Mouse (Mus musculus): Measurements from ENCODE around the gene Ifit3.

Ifit3 gene

GRCm38 (mm10) chr19:34583126-34583766 is at the start of gene Ifit3:
Gene Ifit3, plus strand, starts transcription at chr19:34583531.
- peak; percentile 77 for ATAC-seq (ENCODE audit: low TSS enrichment)

GRCm38 (mm10) chr19:34539422-34539821 is 43.9 kb upstream of the Ifit3 start:
- ATAC-seq (ENCODE audit: low TSS enrichment): no peak

- ATAC-seq (ENCODE audit: low TSS enrichment): no peak
Measured at GRCm38 (mm10) chr19:34546211-34546610, 37.1 kb upstream of the Ifit3 start.

GRCm38 (mm10) chr19:34547976-34548375 is 35.4 kb upstream of the Ifit3 start:
- peak; percentile 51; the same call in 1 of the 2 replicates for ATAC-seq (ENCODE audit: low TSS enrichment)

- no peak for ATAC-seq (ENCODE audit: low TSS enrichment)
Measured at GRCm38 (mm10) chr19:34550205-34550533, 33.2 kb upstream of the Ifit3 start.

- peak; percentile 98 for ATAC-seq (ENCODE audit: low TSS enrichment)
Measured at GRCm38 (mm10) chr19:34550534-34551223, 32.7 kb upstream of the Ifit3 start, which contains the start of gene Ifit2. Gene Ifit2, plus strand, starts transcription at chr19:34550694.

GRCm38 (mm10) chr19:34551981-34552380 is 31.4 kb upstream of the Ifit3 start:
- no peak for ATAC-seq (ENCODE audit: low TSS enrichment)

- ATAC-seq (ENCODE audit: low TSS enrichment): no peak
Measured at GRCm38 (mm10) chr19:34553021-34553420, 30.3 kb upstream of the Ifit3 start.

- no peak for ATAC-seq (ENCODE audit: low TSS enrichment)
Measured at GRCm38 (mm10) chr19:34553522-34553921, 29.8 kb upstream of the Ifit3 start.

- ATAC-seq (ENCODE audit: low TSS enrichment): no peak
Measured at GRCm38 (mm10) chr19:34554061-34554460, 29.3 kb upstream of the Ifit3 start.

- no peak for ATAC-seq (ENCODE audit: low TSS enrichment)
Measured at GRCm38 (mm10) chr19:34556621-34557020, 26.7 kb upstream of the Ifit3 start.

GRCm38 (mm10) chr19:34562556-34562955 is 20.8 kb upstream of the Ifit3 start:
- no peak for ATAC-seq (ENCODE audit: low TSS enrichment)

GRCm38 (mm10) chr19:34566178-34566784 is 17.1 kb upstream of the Ifit3 start:
- ATAC-seq (ENCODE audit: low TSS enrichment): no peak

GRCm38 (mm10) chr19:34568988-34569895 is 14.1 kb upstream of the Ifit3 start:
- ATAC-seq (ENCODE audit: low TSS enrichment): no peak

GRCm38 (mm10) chr19:34569896-34570476 is 13.3 kb upstream of the Ifit3 start:
- ATAC-seq (ENCODE audit: low TSS enrichment): peak; percentile 50

GRCm38 (mm10) chr19:34571080-34571479 is 12.3 kb upstream of the Ifit3 start:
- ATAC-seq (ENCODE audit: low TSS enrichment): no peak

GRCm38 (mm10) chr19:34573650-34574049 is 9.7 kb upstream of the Ifit3 start:
- no peak for ATAC-seq (ENCODE audit: low TSS enrichment)

- ATAC-seq (ENCODE audit: low TSS enrichment): no peak
Measured at GRCm38 (mm10) chr19:34577121-34577520, 6.2 kb upstream of the Ifit3 start.

GRCm38 (mm10) chr19:34582696-34583095 is 635 bp upstream of the Ifit3 start:
- ATAC-seq (ENCODE audit: low TSS enrichment): peak; percentile 35; the same call in 1 of the 2 replicates

- ATAC-seq (ENCODE audit: low TSS enrichment): peak; percentile 64
Measured at GRCm38 (mm10) chr19:34585740-34586458, 2.6 kb downstream of the Ifit3 start.
